Mouse (Mus musculus) liver, embryonic 16.5 days (tissue): ENCODE data around the gene Proca1. TPM values are rescaled to one million over a fixed set of nuclear protein-coding genes. Genes with fewer than 3 reads are reported as not detected.

Experiments used
- ATAC-seq: fragments of 200-750 bp; cut with Nextera tagmentation; 2 replicates; pipeline ENCODE4 v1.8.0; 2017; ENCODE audit warnings: low read depth, mild to moderate bottlenecking, moderate number of reproducible peaks, moderate library complexity
- H3K27ac ChIP-seq: fragments of 300-500 bp; sonication (generic); 2 replicates; pipeline ENCODE4 v1.5.1; 2014; ENCODE audit warnings: mild to moderate bottlenecking, low read length
- H3K27me3 ChIP-seq: fragments of 300-500 bp; sonication (generic); 2 replicates; pipeline ENCODE4 v1.6.1; 2014; ENCODE audit warnings: low read depth, low read length, mixed read lengths; ENCODE audit not compliant: control insufficient read depth, insufficient read depth
- H3K36me3 ChIP-seq: fragments of 300-500 bp; sonication (generic); 2 replicates; pipeline ENCODE4 v1.6.1; 2014; ENCODE audit warnings: mild to moderate bottlenecking; ENCODE audit not compliant: control insufficient read depth, insufficient read depth
- H3K4me1 ChIP-seq: fragments of 300-500 bp; sonication (generic); 2 replicates; pipeline ENCODE4 v1.6.1; 2014; ENCODE audit warnings: low read depth, low read length, mixed read lengths; ENCODE audit not compliant: control insufficient read depth
- H3K4me2 ChIP-seq: fragments of 300-500 bp; sonication (generic); 2 replicates; pipeline ENCODE4 v1.6.1; 2014; ENCODE audit warnings: low read depth, low read length, mixed read lengths
- H3K4me3 ChIP-seq: fragments of 300-500 bp; sonication (generic); 2 replicates; pipeline ENCODE4 v1.5.1; 2014; ENCODE audit warnings: low read depth, mild to moderate bottlenecking, low read length
- H3K9ac ChIP-seq: fragments of 300-500 bp; sonication (generic); 2 replicates; pipeline ENCODE4 v1.6.1; 2014; ENCODE audit warnings: low read depth, low read length
- H3K9me3 ChIP-seq: fragments of 300-500 bp; sonication (generic); replicated peaks from 2 replicates; pipeline ENCODE4 v1.6.1; 2016; ENCODE audit warnings: low read length; ENCODE audit not compliant: control insufficient read depth
- WGBS: fragments of 180-500 bp; shearing (Covaris S2); extraction: QIAGEN DNeasy Blood & Tissue Kit; methylation state at CpG from one replicate; pipeline ENCODE4 v1.1.7; 2014; ENCODE audit not compliant: insufficient replicate concordance; 5-methylcytosine and 5-hydroxymethylcytosine counted together
- polyA plus RNA-seq: library from polyadenylated mRNA; unstranded; fragments of >200 nt; fragmentation: Nextera tagmentation; extraction: Ambion mirVana; gene quantifications from 2 replicates; pipeline ENCODE4 v1.2.1, GENCODE M21; 2015

The Proca1 gene
- polyA plus RNA-seq, 1 experiment from 2014 or later = 0.44 TPM

DNA sequence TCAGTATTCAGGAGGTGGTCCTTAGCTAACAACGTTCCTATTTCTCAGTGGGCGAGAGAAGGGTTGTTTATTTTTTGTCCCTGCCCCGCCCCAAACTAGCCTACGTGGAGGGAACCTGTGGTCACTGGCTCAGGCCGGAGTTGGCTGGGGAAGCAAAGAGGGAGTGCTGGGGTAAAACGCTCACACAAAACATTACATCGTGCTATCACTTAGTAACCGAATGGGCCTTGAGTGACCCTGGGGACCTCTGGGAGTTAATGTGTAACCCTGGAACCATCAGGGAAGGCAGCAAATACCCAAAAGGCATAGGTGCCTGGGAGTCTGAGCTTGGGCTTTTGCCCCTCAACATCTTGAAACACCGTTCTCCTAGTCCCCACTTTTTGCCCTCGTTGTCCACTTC lies 15.8 kb upstream of the Proca1 start:
- H3K4me3 ChIP-seq = peak overlapping the region; percentile 87
- peak overlapping the region; percentile 71 for H3K4me2 ChIP-seq
- H3K27ac ChIP-seq = peak overlapping the region; percentile 98
- peaks cover 55% of the 10 kb centered on the region for H3K4me1 ChIP-seq
- H3K9ac ChIP-seq = peak overlapping the region; percentile 95
- H3K36me3 ChIP-seq = peaks cover 27% of the 10 kb centered on the region
- peak; percentile 38 for ATAC-seq
- H3K27me3 ChIP-seq = no peaks in the 10 kb centered on the region
- 0% methylated on average over 10 of the region's 10 CpGs for WGBS
- no peaks in the 10 kb centered on the region for H3K9me3 ChIP-seq

DNA sequence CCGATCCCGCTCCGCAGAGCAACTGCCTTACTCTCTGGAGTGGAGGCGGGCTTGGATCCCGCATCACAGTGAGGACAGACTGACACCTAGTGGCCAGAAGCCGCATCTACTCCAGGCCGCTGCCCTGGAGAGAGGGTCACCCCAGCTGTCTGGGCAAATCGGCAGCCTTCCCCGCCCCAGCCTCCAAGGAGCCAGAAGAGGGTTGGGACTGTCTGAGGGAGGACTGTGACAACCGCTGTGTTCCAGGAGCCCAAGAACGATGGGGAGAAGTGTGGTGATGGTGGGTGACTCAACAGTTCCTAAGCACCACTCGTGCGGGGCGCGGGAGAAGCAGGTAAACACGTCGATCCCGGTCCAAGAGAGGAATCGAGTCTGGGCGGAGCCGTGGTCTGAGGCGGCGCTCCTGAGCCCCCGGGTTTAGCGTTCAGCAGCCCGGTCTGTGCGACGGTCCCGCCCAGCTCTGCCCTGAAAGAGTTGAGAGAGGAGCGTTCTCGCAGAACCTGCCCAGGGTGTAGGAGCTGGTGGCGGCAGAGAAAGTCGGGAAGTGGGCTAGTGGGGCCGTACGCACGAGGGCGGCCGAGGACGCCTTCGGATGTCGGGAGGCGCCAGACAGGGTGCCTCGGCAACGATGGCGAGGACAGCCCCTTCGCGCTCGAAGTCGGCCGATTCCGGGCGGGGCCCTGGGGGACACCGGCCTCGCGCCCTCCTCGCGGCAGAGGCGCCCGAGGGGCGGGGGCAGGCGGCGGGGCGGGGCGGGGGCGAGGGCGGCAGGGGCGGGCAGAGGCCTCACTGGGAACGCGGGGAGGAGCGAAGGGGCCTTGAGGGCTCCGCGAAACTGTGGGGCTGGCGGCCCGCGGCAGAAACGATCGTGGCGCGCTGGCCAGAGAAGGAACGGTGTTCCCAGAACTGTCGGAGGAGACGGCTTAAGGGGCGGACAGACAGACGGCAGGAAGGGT lies 15.0 kb upstream of the Proca1 start:
- no peaks in the 10 kb centered on the region for H3K9me3 ChIP-seq
- H3K36me3 ChIP-seq = peaks cover 27% of the 10 kb centered on the region
- peaks cover 51% of the 10 kb centered on the region for H3K4me1 ChIP-seq
- peak overlapping the region; percentile 87 for H3K4me3 ChIP-seq
- no peaks in the 10 kb centered on the region for H3K27me3 ChIP-seq
- peak overlapping the region; percentile 98 for H3K27ac ChIP-seq
- WGBS = under 1% methylated on average over 73 of the region's 84 CpGs
- peak overlapping the region; percentile 71 for H3K4me2 ChIP-seq
- peak overlapping the region; percentile 95 for H3K9ac ChIP-seq
- ATAC-seq = peak; percentile 78

DNA sequence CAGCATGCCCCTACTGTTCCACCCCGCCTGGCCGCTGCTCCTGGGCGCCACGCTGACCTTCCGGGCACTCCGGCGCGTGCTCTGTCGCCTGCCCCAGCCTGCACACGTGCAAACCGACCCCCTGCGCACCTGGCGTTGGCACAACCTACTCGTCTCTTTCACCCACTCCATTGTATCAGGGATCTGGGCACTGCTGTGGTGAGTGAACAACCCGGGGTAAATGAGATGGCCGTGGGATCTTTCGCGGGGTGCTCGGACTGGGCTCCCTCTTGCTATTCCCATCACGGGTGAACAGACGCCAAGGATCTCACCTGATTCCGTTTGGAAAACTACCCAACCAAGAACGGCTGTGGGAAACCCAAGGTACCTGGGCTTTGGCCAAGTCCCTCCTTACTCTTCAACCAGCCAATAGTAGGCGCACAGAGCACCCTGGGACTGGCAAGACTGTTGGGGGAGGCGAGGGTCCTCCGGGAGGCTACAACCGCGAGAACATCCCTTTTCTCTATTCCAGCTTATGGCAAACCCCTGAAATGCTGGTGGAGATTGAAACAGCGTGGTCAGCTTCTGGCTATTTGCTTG lies 14.2 kb upstream of the Proca1 start:
- under 1% methylated on average over 29 of the region's 29 CpGs for WGBS
- peak overlapping the region; percentile 98 for H3K27ac ChIP-seq
- peak overlapping the region; percentile 95 for H3K9ac ChIP-seq
- H3K27me3 ChIP-seq = no peaks in the 10 kb centered on the region
- 0 out of 2 replicates have a peak, but pooled peaks have one; percentile 0 for ATAC-seq
- no peaks in the 10 kb centered on the region for H3K9me3 ChIP-seq
- peak overlapping the region; percentile 87 for H3K4me3 ChIP-seq
- peaks cover 27% of the 10 kb centered on the region for H3K36me3 ChIP-seq
- peaks cover 53% of the 10 kb centered on the region for H3K4me1 ChIP-seq
- peak overlapping the region; percentile 71 for H3K4me2 ChIP-seq

DNA sequence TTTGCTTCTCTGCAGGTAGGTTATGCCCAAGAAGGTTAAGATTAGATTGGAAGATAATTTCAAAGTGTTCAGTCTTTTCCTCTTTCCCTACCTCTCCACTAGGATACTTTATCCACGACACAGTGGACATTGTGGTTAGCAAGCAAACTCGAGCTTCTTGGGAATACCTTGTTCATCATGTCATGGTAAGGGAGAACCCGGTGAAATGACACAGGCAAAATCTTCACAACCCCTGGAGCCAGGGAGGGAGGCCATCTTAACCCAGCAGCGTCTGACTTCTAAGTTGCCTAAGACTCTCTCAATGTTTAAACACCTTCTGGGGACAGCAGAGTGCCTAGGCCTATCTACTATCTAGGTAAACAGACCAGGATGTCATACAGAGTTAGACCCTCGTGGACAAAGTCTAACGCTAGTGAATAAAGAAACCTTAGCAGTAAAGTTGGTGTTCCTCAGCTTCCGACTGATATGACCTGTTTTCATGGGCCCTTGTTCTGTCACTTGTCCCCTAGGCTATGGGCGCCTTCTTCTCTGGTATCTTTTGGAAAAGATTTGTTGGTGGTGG lies 13.7 kb upstream of the Proca1 start:
- peak overlapping the region; percentile 71 for H3K4me2 ChIP-seq
- peak overlapping the region; percentile 87 for H3K4me3 ChIP-seq
- WGBS = 11% methylated on average over 8 of the region's 8 CpGs
- H3K27ac ChIP-seq = peak overlapping the region; percentile 98
- peaks cover 27% of the 10 kb centered on the region for H3K36me3 ChIP-seq
- no peaks in the 10 kb centered on the region for H3K27me3 ChIP-seq
- ATAC-seq = no peak
- H3K9ac ChIP-seq = peak overlapping the region; percentile 95
- H3K9me3 ChIP-seq = no peaks in the 10 kb centered on the region
- peaks cover 53% of the 10 kb centered on the region for H3K4me1 ChIP-seq

DNA sequence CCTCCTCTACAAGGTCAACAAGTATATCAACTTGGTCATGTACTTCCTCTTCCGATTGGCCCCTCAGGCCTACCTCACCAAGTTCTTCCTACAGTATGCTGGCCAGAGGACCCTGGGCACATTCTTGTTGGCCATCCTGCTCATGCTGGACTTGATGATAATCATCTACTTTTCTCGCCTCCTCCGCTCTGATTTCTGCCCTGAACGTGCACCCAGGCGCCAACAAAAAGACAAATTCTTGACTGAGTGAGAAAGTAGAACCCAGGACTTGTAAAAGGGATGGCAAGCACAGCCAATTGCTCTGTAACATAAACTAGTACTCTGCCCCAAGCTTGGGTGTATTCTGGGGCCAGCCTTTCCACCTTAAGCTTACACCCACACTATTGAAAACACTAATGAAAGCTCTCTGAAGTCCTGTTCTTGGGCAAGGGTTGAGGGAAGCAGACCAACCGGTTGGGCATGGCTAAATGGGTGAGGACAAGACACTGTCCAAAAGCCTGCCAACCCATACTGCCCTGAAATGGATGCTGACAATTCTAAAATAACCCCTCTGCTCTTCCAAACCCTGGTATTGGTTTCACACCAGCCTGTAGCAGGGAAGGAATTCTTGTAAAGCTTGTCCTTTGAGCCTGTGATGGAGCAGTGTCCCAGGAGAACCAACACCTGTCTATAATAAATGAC lies 13.0 kb upstream of the Proca1 start:
- 33% methylated on average over 6 of the region's 6 CpGs for WGBS
- Histone ChIP-seq H3K36me3 (peaks cover 27% of the 10 kb centered on the region), H3K9me3 (no peaks in the 10 kb centered on the region), H3K27me3 (no peaks in the 10 kb centered on the region), H3K9ac (peak overlapping the region; percentile 95), H3K4me1 (peaks cover 46% of the 10 kb centered on the region), H3K4me3 (peak overlapping the region; percentile 87), H3K27ac (peak overlapping the region; percentile 98), H3K4me2 (peak overlapping the region; percentile 71)
- no peak for ATAC-seq

DNA sequence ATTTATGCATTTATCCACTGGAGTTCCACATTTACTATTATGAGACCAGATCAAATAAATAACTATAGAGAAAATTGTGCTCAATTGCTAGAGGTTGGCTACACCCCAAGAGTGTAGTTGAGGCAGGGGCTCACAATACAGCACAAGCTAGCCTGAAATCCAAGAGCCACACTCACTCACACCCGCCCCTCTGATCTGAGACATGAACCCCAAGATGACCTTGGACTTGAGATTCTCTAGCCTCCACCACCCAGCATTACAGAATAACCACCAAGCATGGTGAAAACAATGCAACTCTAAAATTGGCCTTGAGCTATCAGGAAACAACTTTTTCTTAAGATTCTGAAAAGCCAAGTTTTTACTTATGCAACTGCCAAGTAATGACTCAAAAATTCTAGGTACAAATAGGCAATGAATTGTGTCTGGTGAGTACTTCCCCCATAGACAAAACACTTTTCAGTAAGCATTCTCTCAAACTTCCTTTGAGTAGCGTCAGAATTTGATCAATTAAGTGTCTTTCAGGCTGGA lies 11.3 kb upstream of the Proca1 start:
- peak overlapping the region; percentile 91 for H3K27ac ChIP-seq
- H3K36me3 ChIP-seq = peaks cover 27% of the 10 kb centered on the region
- H3K9ac ChIP-seq = peak overlapping the region; percentile 94
- peaks cover 38% of the 10 kb centered on the region for H3K4me1 ChIP-seq
- peaks cover 7% of the 10 kb centered on the region for H3K27me3 ChIP-seq
- 27% methylated on average over 2 of the region's 2 CpGs for WGBS
- peak overlapping the region; percentile 71 for H3K4me2 ChIP-seq
- H3K9me3 ChIP-seq = no peaks in the 10 kb centered on the region
- H3K4me3 ChIP-seq = peak overlapping the region; percentile 99
- no peak for ATAC-seq

DNA sequence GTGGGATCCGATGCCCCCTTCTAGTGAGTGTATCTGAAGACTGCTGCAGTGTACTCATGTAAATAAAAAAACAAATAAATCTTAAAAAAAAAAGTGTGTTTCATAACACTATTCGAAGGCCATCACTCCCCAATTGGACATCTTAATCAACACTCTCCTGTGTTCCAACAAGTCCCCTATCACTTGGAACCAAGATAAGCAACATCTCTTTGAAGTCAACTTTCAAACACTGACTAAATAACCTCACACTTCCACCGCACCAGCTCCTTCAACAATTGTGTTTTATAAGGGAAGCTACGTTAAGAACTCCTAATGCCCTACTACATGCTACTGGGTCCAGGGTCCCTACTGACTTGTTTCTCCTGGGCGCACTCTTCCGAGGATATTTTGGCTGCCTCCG lies 10.7 kb upstream of the Proca1 start:
- under 1% methylated on average over 7 of the region's 7 CpGs for WGBS
- Histone ChIP-seq H3K4me3 (peak overlapping the region; percentile 99), H3K4me2 (peak overlapping the region; percentile 71), H3K27ac (peak overlapping the region; percentile 91), H3K4me1 (peaks cover 38% of the 10 kb centered on the region), H3K9ac (peak overlapping the region; percentile 94), H3K27me3 (peaks cover 13% of the 10 kb centered on the region), H3K9me3 (no peaks in the 10 kb centered on the region), H3K36me3 (peaks cover 27% of the 10 kb centered on the region)
- no peak for ATAC-seq

DNA sequence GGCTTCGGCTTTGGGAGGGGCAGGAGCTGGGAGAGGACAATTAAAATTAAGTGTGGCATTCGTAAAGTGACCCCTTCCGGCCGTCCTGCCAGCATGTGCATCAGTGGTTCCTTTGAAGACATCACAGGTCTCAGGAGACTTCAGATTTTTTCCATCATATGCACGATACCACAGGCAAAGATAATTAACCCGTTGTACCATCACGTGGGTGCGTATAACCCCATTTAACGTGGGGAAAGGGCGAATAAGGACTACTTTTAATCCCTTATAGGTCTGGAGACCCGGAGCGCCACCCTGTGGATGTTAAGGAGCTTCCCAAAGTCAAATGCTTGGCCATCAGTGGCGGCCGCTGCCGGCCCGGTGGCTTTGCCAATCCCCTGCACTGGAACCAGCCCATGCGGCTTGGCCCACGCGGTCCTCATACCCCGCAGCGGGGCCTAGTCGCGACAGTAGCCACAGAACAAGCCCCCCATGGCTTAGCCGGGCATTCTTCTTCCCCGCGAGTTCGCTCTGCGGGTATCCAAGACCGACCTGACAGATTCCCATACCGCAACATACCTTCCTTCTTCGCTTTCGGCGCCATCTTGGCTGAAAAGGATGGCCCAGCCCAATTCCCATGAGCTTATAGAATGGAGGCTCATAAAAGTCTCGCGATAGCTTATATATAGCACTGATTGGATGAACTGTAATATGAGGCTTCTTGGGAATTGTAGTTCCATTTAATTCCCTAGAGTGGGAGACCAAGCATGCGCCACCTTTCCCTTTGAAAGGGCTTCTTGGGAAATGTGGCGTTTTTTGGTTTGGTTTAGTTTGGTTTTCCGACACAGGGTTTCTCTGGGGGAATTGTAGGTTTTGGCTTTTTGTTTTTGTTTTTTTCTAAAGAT lies 10.0 kb upstream of the Proca1 start, which contains the start of gene Rpl23a:
Gene Rpl23a (minus strand): TSS at position 624 of the 884 bp plus-strand sequence.
- H3K4me2 ChIP-seq = peak within 1 kb of the TSS; percentile 71
- peak; percentile 79 for ATAC-seq
- H3K27me3 ChIP-seq = peaks cover 20% of the 10 kb centered on the region
- peak within 1 kb of the TSS; percentile 91 for H3K27ac ChIP-seq
- H3K36me3 ChIP-seq = peaks cover 27% of the 10 kb centered on the region
- peaks cover 38% of the 10 kb centered on the region for H3K4me1 ChIP-seq
- peak within 1 kb of the TSS; percentile 94 for H3K9ac ChIP-seq
- H3K4me3 ChIP-seq = peak within 1 kb of the TSS; percentile 99
- H3K9me3 ChIP-seq = no peaks in the 10 kb centered on the region
- under 1% methylated on average over 38 of the region's 38 CpGs for WGBS
